Mouse (Mus musculus) heart, adult 9 months (tissue): Measurements from ENCODE around the gene Dtx1.

Experiments used
- DNase-seq, 2 experiments: peaks; one replicate each; pipeline ENCODE4 v3.0.0; 2022; ENCODE audit warnings: low spot score in 2 of 2

Gene Dtx1

GRCm38 (mm10) chr5:120711827-120712226, at the start of gene Dtx1:
Gene Dtx1, minus strand, starts transcription at chr5:120711927.
- no peak for DNase-seq

- no peak for DNase-seq
Measured at GRCm38 (mm10) chr5:120754215-120754614, 42.5 kb upstream of the Dtx1 start.

- no peak for DNase-seq
Measured at GRCm38 (mm10) chr5:120752786-120753185, 41.1 kb upstream of the Dtx1 start.

DNA sequence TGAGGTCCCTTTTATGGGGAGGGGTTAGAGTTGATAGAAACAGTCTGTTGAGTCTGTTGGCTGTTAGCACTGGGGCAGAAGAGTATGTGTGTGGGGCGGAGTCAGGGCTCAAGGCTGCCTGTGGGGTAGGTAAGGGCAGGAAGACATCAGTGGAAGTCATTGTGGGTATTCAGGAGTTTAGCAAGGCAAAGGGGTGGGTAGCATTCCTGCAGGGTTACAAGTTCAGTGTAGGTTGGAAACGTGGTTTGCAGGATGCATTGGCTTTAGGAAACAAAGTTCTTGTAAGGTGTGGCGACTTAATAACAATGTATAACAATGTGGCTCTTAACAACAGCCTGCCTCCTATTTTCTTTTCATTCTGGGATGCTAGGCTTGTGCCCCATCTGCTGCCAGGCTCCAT, 39.5 kb upstream of the Dtx1 start:
- DNase-seq, result no peak

DNA sequence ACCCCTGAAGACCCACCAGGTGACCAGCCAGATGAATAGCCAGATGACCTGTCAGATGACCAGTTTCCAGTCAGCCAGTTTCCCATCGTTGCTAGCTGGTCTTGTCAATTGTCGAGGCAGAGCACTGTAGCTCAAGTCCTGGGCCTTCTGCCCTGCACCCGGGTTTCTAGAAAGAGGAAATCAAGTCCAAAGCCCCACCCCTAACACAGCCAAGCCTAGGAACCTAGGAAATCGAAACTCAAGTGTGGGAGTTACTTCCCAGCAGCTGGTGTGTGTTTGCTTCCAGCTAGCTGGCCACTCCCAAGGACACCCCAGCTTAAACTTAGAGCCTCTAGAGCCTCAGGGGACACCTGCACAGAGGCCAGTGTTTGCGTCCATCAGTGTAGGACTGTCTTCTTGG, 38.0 kb upstream of the Dtx1 start, which contains the start of gene Oas2:
Gene Oas2 (minus strand): TSS at position 166 of the 400 bp plus-strand sequence.
- peak; percentile 27 to 55 for DNase-seq

DNA sequence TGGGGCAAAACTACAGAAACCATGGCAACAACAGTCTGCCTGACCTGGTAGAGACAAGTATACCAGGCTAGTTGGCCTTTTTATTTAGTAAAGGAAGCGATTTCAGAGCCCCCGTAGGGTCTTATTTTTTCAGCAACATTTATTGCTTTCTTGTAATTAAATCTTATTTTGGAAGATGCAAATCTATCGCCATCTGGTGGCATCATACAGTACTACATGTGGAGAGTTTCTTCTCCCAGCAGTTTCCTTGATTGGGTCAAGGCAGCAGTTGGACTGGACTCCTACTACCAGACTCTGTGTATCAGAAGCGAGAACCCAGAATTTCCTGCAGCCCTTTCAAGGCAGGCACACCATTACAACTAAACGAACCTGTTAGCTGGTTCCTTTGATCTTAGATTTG, 34.7 kb upstream of the Dtx1 start:
- peak in 1 of 2 experiments; percentile 37 for DNase-seq

DNA sequence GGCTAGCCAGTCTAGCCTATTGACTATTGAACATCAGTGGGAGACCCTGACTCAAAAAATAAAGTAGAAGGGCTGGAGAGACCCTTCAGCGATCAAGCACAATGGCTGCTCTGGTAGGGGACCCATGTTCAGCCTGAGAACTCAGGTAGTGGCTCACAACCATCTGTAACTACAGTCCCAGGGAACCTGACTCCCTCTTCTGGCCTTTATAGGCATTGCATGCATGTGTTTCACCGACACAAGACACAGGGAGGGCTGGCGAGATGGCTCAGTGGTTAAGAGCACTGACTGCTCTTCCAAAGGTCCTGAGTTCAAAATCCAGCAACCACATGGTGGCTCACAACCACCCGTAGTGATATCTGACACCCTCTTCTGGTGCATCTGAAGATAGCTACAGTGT, 30.4 kb upstream of the Dtx1 start:
- no peak for DNase-seq

GRCm38 (mm10) chr5:120734380-120734990, 22.8 kb upstream of the Dtx1 start:
- no peak for DNase-seq

DNA sequence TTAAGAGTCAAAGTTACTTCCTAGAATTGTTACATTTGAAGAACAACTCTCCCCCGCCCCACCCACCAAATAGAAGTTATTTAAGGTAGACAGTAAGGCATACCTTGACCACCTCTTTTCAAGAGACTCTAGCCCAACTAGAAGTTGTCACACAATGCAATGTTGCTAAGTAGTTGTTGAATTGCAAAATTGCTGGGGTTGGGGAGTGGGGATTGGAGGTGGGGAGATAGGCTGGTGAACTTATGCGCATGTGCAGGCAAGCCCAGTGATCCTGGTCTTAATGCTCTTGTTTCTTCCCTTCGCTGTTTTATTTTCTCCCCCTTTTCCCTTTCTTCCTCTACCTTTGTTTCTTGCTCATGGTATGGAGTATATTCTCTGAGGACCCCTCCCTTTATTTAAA, 22.0 kb upstream of the Dtx1 start:
- DNase-seq, result no peak

GRCm38 (mm10) chr5:120732740-120733139, 21.0 kb upstream of the Dtx1 start:
- no peak for DNase-seq

DNA sequence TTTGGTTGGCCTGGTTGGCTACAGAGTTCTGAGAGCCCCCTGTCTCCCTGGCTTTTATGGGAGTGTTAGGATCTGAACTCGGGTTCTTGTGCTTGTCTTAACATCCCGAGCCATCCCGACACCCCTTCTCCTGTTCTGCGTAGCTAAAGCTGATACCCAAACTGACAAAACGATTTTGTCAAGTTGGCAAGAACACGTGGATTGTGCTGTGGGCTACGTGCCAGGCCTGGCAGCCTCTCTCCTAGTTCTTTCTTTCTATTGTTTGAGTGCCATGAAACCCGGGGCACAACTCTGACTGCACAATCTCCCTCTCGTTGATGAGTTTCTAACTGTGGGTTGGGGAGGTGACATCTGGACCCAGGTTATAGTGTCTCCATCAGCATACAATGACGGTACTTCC, 17.6 kb upstream of the Dtx1 start:
- no peak for DNase-seq

DNA sequence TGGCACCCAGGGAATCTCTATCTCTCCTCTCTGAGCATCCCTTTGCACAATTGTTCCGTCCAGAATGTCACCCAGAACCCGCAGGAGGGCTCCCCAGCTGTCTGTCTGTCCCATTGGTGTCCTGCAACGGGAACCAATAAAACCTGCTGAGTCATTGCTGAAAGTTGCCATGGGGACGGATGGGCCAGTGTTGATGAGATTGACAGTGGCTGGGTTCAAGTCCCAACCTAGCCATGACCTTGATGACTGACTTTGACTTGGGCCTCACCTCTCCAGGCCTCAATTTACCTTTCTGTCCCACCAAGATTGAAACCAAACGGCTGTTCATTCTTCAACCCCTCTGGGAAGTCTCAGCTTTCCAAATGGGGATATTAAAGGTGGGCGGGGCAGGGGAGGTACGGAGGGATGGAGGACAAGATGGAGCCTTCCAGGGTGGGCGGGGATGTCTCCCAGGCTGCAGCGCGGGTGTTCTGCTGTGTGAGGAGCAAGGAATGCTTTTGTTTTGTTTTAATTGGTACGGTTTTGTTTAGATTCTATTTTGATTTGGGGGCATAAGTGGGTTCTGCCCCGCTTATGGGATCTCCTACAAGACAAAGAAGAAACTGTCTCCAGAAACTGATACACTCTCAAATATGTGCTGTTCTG, 14.2 kb upstream of the Dtx1 start:
- no peak for DNase-seq

- DNase-seq, result no peak
Measured at GRCm38 (mm10) chr5:120721005-120721404, 9.3 kb upstream of the Dtx1 start.

GRCm38 (mm10) chr5:120718600-120719378, 7.1 kb upstream of the Dtx1 start:
- no peak for DNase-seq

- no peak for DNase-seq
Measured at GRCm38 (mm10) chr5:120717136-120717535, 5.4 kb upstream of the Dtx1 start.

DNA sequence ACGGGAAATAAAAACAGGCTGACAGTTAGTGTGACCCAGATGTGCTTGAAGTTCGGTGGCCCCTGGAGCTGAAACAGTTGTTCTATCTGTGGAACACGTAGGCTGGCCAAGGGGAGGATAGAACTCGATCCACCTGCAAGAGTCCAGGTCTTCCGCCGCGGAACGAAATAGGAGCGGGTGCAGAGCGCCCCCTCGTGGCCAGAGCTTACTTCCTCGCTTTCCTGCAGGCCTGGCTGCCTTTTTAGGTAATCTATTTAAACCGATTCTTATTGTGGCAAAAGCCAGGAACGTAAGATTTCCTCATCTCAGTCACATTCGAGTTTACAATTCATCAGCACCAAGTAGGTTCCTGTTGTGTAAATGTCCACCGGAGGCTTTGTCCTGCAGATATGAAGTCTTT, 2.6 kb upstream of the Dtx1 start:
- DNase-seq, result peak in 1 of 2 experiments; percentile 18

GRCm38 (mm10) chr5:120712721-120713120, 994 bp upstream of the Dtx1 start:
- DNase-seq, result no peak

- DNase-seq, result peak in 1 of 2 experiments; percentile 11
Measured at GRCm38 (mm10) chr5:120711416-120711815, 311 bp downstream of the Dtx1 start.

DNA sequence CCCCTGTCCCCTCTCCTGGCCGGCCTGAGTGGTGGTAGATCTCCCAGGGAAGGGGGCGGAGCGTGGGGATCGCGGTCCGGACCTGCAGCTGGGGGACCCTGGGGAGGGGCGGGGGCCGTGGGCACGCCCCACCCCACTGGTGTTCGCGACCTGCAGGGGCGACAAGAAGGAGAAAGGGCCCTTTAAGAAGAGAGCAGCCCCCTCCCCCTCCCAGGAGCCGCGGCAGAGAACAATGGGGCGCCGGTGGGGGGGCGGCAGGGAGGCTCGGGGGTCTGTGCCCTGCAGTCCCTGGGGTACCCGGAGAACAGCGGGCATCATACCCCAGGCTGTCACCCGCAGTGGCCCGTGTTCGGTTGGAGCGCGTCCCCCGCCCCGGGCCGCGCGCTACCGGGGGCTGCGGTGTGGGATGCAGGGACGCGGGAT, 890 bp downstream of the Dtx1 start:
- DNase-seq, result no peak

DNA sequence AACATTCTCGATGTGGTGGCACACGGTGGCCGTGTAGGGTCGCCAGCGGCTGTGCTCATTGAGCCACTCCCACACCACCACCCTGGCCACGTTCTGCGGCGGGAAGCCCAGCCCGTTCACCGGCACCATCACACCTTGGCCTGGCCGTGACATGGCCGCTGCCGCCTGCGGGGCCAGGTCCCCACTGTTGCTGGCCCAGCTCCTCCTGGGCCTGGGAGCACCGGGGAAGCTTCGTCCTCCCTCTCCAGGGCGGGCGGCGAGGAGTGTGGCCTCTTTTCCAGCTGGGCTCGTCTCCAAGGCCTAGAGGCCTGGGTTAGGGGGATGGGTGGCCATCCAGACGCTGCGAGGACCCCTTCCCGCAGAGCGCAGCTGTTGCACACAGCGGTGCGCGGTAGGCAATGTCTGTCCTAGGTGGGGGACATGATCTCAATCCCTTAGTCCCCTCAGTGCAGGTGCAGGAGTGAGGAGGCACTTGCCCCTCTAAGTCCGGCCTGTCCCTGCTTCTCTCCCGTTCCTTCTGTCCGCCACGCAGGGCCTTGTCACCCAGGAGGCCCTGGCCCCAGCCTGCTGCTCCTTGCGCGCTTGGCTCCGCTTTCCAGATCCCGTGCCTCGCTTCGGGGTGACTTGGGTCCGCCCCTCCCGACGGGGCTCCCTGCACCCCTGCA, 1.4 kb downstream of the Dtx1 start:
- DNase-seq, result no peak

DNA sequence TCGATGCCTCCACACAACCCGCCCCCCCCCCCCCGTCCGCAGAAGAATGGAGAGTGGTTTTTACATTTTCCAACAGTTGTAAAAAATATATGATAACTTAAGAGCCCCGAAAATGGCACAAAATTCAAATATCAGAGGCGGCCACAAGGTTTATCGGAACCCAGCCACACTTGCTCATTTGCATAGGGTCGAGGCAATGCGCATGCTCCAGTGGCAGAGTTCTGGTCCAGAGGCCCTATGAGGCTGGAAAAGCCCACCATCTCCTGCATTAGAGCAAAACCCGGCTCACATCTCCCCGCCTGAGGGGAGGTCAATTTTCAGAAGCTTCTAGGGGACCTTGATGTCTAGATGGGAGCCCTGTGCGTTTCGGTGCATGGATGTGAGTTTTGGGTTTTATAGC, 4.8 kb downstream of the Dtx1 start:
- DNase-seq, result no peak

GRCm38 (mm10) chr5:120706541-120706940, 5.2 kb downstream of the Dtx1 start:
- DNase-seq, result peak in 1 of 2 experiments; percentile 34
